Mouse (Mus musculus): ENCODE data around the gene Cand2. TPM values are rescaled to one million over a fixed set of nuclear protein-coding genes. Genes with fewer than 3 reads are reported as not detected.
A peak's percentile ranks its signal among the peaks of the same experiment; 100 is the strongest.
"Not testable (repeated sequence)": the region's sequence is repeated elsewhere in the genome, so short reads cannot be mapped to it uniquely, and the experiment has no call there.

Cand2 gene
- polyA plus RNA-seq, 1 experiment = 3.0 TPM

GRCm38 (mm10) chr6:115818129-115818528 is 43.8 kb downstream of the Cand2 start:
- Histone ChIP-seq H3K27ac (ENCODE audit: insufficient read depth, low read length) (no peak overlapping the region), H3K4me1 (ENCODE audit: control insufficient read depth, insufficient read depth, low read length) (no peaks in the 10 kb centered on the region)
- TF ChIP-seq POLR2A (IDR thresholded peaks at IDR 0.05; ENCODE audit: extremely low read depth, insufficient read depth, low read length) (no peak), CTCF (IDR thresholded peaks at IDR 0.05; ENCODE audit: extremely low read depth, insufficient read depth, low read length) (no peak)

GRCm38 (mm10) chr6:115821216-115821993 is 47.1 kb downstream of the Cand2 start:
- Histone ChIP-seq H3K4me1 (ENCODE audit: control insufficient read depth, insufficient read depth, low read length) (no peaks in the 10 kb centered on the region), H3K4me3 (ENCODE audit: insufficient read depth, low read length) (no peak overlapping the region), H3K27ac (ENCODE audit: insufficient read depth, low read length) (no peak overlapping the region)
- TF ChIP-seq POLR2A (IDR thresholded peaks at IDR 0.05; ENCODE audit: extremely low read depth, insufficient read depth, low read length) = no peak

More at GRCm38 (mm10) chr6:115818129-115818528, 43.8 kb downstream of the Cand2 start:
- H3K4me3 ChIP-seq (ENCODE audit: insufficient read depth, low read length) = no peak overlapping the region

- not testable (repeated sequence) for H3K4me1 ChIP-seq (ENCODE audit: control insufficient read depth, insufficient read depth, low read length); H3K27ac ChIP-seq (ENCODE audit: insufficient read depth, low read length); H3K4me3 ChIP-seq (ENCODE audit: insufficient read depth, low read length)
- TF ChIP-seq CTCF (IDR thresholded peaks at IDR 0.05; ENCODE audit: extremely low read depth, insufficient read depth, low read length) = peak; percentile 51; the same call in 1 of the 2 replicates
Observed at GRCm38 (mm10) chr6:115823850-115824464, 49.6 kb downstream of the Cand2 start.

GRCm38 (mm10) chr6:115830779-115831601 is 56.7 kb downstream of the Cand2 start:
- no peak for TF ChIP-seq CTCF (IDR thresholded peaks at IDR 0.05; ENCODE audit: extremely low read depth, insufficient read depth, low read length)
- no peak for TF ChIP-seq POLR2A (IDR thresholded peaks at IDR 0.05; ENCODE audit: extremely low read depth, insufficient read depth, low read length)
- Histone ChIP-seq H3K4me3 (ENCODE audit: insufficient read depth, low read length) (no peak overlapping the region), H3K4me1 (ENCODE audit: control insufficient read depth, insufficient read depth, low read length) (no peaks in the 10 kb centered on the region), H3K27ac (ENCODE audit: insufficient read depth, low read length) (no peak overlapping the region)

- no peak overlapping the region for H3K4me3 ChIP-seq (ENCODE audit: insufficient read depth, low read length)
- H3K27ac ChIP-seq (ENCODE audit: insufficient read depth, low read length) = no peak overlapping the region
- no peaks in the 10 kb centered on the region for H3K4me1 ChIP-seq (ENCODE audit: control insufficient read depth, insufficient read depth, low read length)
- no peak for TF ChIP-seq CTCF (IDR thresholded peaks at IDR 0.05; ENCODE audit: extremely low read depth, insufficient read depth, low read length)
- no peak for TF ChIP-seq POLR2A (IDR thresholded peaks at IDR 0.05; ENCODE audit: extremely low read depth, insufficient read depth, low read length)
Observed at GRCm38 (mm10) chr6:115832152-115832850, 58.0 kb downstream of the Cand2 start.

- H3K27ac ChIP-seq (ENCODE audit: insufficient read depth, low read length) = no peak overlapping the region
- TF ChIP-seq POLR2A (IDR thresholded peaks at IDR 0.05; ENCODE audit: extremely low read depth, insufficient read depth, low read length) (no peak), CTCF (IDR thresholded peaks at IDR 0.05; ENCODE audit: extremely low read depth, insufficient read depth, low read length) (no peak)
- no peaks in the 10 kb centered on the region for H3K4me1 ChIP-seq (ENCODE audit: control insufficient read depth, insufficient read depth, low read length)
- no peak overlapping the region for H3K4me3 ChIP-seq (ENCODE audit: insufficient read depth, low read length)
Observed at GRCm38 (mm10) chr6:115833861-115834260, 59.5 kb downstream of the Cand2 start.

- TF ChIP-seq CTCF (IDR thresholded peaks at IDR 0.05; ENCODE audit: extremely low read depth, insufficient read depth, low read length) (no peak), POLR2A (IDR thresholded peaks at IDR 0.05; ENCODE audit: extremely low read depth, insufficient read depth, low read length) (peak; percentile 41; the same call in 1 of the 2 replicates)
- peak within 1 kb of the TSS; percentile 26 for H3K4me3 ChIP-seq (ENCODE audit: insufficient read depth, low read length)
- no peak within 1 kb of the TSS for H3K27ac ChIP-seq (ENCODE audit: insufficient read depth, low read length)
- H3K4me1 ChIP-seq (ENCODE audit: control insufficient read depth, insufficient read depth, low read length) = no peaks in the 10 kb centered on the region
Observed at GRCm38 (mm10) chr6:115838161-115838597, 63.8 kb downstream of the Cand2 start, which contains the start of gene Efcab12. Gene Efcab12, minus strand, starts transcription at chr6:115838412.

GRCm38 (mm10) chr6:115838745-115839144 is 64.4 kb downstream of the Cand2 start:
- TF ChIP-seq POLR2A (IDR thresholded peaks at IDR 0.05; ENCODE audit: extremely low read depth, insufficient read depth, low read length) = no peak
- no peak for TF ChIP-seq CTCF (IDR thresholded peaks at IDR 0.05; ENCODE audit: extremely low read depth, insufficient read depth, low read length)
- no peak overlapping the region for H3K4me3 ChIP-seq (ENCODE audit: insufficient read depth, low read length)
- no peak overlapping the region for H3K27ac ChIP-seq (ENCODE audit: insufficient read depth, low read length)
- H3K4me1 ChIP-seq (ENCODE audit: control insufficient read depth, insufficient read depth, low read length) = no peaks in the 10 kb centered on the region

- TF ChIP-seq POLR2A (IDR thresholded peaks at IDR 0.05; ENCODE audit: extremely low read depth, insufficient read depth, low read length) = no peak
- TF ChIP-seq CTCF (IDR thresholded peaks at IDR 0.05; ENCODE audit: extremely low read depth, insufficient read depth, low read length) = no peak
- Histone ChIP-seq H3K4me3 (ENCODE audit: insufficient read depth, low read length) (no peak overlapping the region), H3K4me1 (ENCODE audit: control insufficient read depth, insufficient read depth, low read length) (no peaks in the 10 kb centered on the region; the same call in 1 of the 2 replicates)
Observed at GRCm38 (mm10) chr6:115845006-115845405, 70.7 kb downstream of the Cand2 start.

More at GRCm38 (mm10) chr6:115845006-115845405, 70.7 kb downstream of the Cand2 start:
- no peak overlapping the region for H3K27ac ChIP-seq (ENCODE audit: insufficient read depth, low read length)

Measured in cortical plate, adult 2 months (tissue).